Mouse (Mus musculus) neural tube, embryonic 12.5 days (tissue): Measurements from ENCODE around the gene Atad2b. TPM values are rescaled to one million over a fixed set of nuclear protein-coding genes. Genes with fewer than 3 reads are reported as not detected.

Experiments used
- polyA plus RNA-seq: library from polyadenylated mRNA; unstranded; fragments of >200 nt; fragmentation: Nextera tagmentation; extraction: Ambion mirVana; gene quantifications from 2 replicates; pipeline ENCODE4 v1.2.1, GENCODE M21; 2016

The Atad2b gene
- polyA plus RNA-seq, 1 experiment from 2014 or later: 23.6 TPM

Other genes starting within 250 kb of the Atad2b start
- gene Fam228a, start 178.9 kb upstream of the Atad2b start, polyA plus RNA-seq: 0.43 and 0.45 TPM in 2 replicates
- gene Pfn4, start 148.3 kb upstream of the Atad2b start, polyA plus RNA-seq: 6.3 and 6.7 TPM in 2 replicates
- gene Fam228b, start 148.1 kb upstream of the Atad2b start, polyA plus RNA-seq: 3.1 and 3.3 TPM in 2 replicates
- gene Sf3b6, start 99.8 kb upstream of the Atad2b start, polyA plus RNA-seq: 305 and 338 TPM in 2 replicates
- gene Fkbp1b, start 75.8 kb upstream of the Atad2b start, polyA plus RNA-seq: 39.2 and 56.7 TPM in 2 replicates
- 17.0 and 21.2 TPM in 2 replicates for gene Wdcp, start 74.0 kb upstream of the Atad2b start, polyA plus RNA-seq
- gene Mfsd2b, start 43.0 kb upstream of the Atad2b start, polyA plus RNA-seq: 3.5 and 4.5 TPM in 2 replicates
- gene Ubxn2a, start 9.6 kb upstream of the Atad2b start, polyA plus RNA-seq: 33.5 and 35.4 TPM in 2 replicates